Mouse (Mus musculus) heart, postnatal 0 days (tissue): Measurements from ENCODE around the gene Spock1. TPM values are rescaled to one million over a fixed set of nuclear protein-coding genes. Genes with fewer than 3 reads are reported as not detected.

Experiments used
- ATAC-seq: fragments of 200-750 bp; cut with Nextera tagmentation; 2 replicates; pipeline ENCODE4 v1.8.0; 2017; ENCODE audit warnings: low read depth, moderate number of reproducible peaks, moderate library complexity; ENCODE audit not compliant: insufficient read depth
- DNase-seq: peaks from one replicate; pipeline ENCODE4 v3.0.0-alpha.2; 2016; ENCODE audit warnings: low spot score
- H3K27ac ChIP-seq: fragments of 300-500 bp; sonication (generic); 2 replicates; pipeline ENCODE4 v1.5.1; 2014; ENCODE audit warnings: low read depth, mild to moderate bottlenecking
- H3K27me3 ChIP-seq: fragments of 300-500 bp; sonication (generic); 2 replicates; pipeline ENCODE4 v1.6.1; 2014; ENCODE audit warnings: low read length, mixed read lengths; ENCODE audit not compliant: control insufficient read depth, insufficient read depth
- H3K36me3 ChIP-seq: fragments of 300-500 bp; sonication (generic); replicated peaks from 2 replicates; pipeline ENCODE4 v1.6.1; 2014; ENCODE audit warnings: low read length, mixed read lengths; ENCODE audit not compliant: control insufficient read depth, insufficient read depth
- H3K4me1 ChIP-seq: fragments of 300-500 bp; sonication (generic); 2 replicates; pipeline ENCODE4 v1.6.1; 2014; ENCODE audit warnings: antibody characterized with exemption; ENCODE audit not compliant: control insufficient read depth, insufficient read depth
- H3K4me2 ChIP-seq: fragments of 300-500 bp; sonication (generic); 2 replicates; pipeline ENCODE4 v1.6.1; 2014; ENCODE audit warnings: low read depth, mild to moderate bottlenecking, low read length, moderate library complexity
- H3K4me3 ChIP-seq: fragments of 300-500 bp; sonication (generic); 2 replicates; pipeline ENCODE4 v1.5.1; 2014; ENCODE audit warnings: low read depth, low read length
- H3K9ac ChIP-seq: fragments of 300-500 bp; sonication (generic); replicated peaks from 2 replicates; pipeline ENCODE4 v1.6.1; 2014; ENCODE audit warnings: low read depth, low read length, mixed read lengths
- H3K9me3 ChIP-seq: fragments of 300-500 bp; sonication (generic); replicated peaks from 2 replicates; pipeline ENCODE4 v1.6.1; 2016; ENCODE audit warnings: low read length; ENCODE audit not compliant: control insufficient read depth
- CTCF ChIP-seq: IDR thresholded peaks from 2 replicates; pipeline ENCODE4 v1.5.1; 2016; ENCODE audit warnings: antibody characterized with exemption, control low read depth, low read depth
- EP300 ChIP-seq: IDR thresholded peaks from 2 replicates; pipeline ENCODE4 v1.6.1; 2016; ENCODE audit warnings: antibody characterized with exemption, low read depth
- WGBS: fragments of 180-500 bp; shearing (Covaris S2); extraction: QIAGEN DNeasy Blood & Tissue Kit; methylation state at CpG from one replicate; pipeline ENCODE4 v1.1.7; 2014; 5-methylcytosine and 5-hydroxymethylcytosine counted together
- polyA plus RNA-seq: library from polyadenylated mRNA; unstranded; fragments of >200 nt; fragmentation: Nextera tagmentation; extraction: Ambion mirVana; gene quantifications from 2 replicates; pipeline ENCODE4 v1.2.1, GENCODE M21; 2015
- total RNA-seq: library from RNA; depleted of rRNA; stranded (reverse); fragments of >200 nt; gene quantifications from 2 replicates; pipeline ENCODE4 v1.2.3, GENCODE M21; 2014; ENCODE audit warnings: low replicate concordance

Spock1 gene
- total and polyA plus RNA-seq, 2 experiments from 2014 or later: 0.20 to 0.23 TPM

DNA sequence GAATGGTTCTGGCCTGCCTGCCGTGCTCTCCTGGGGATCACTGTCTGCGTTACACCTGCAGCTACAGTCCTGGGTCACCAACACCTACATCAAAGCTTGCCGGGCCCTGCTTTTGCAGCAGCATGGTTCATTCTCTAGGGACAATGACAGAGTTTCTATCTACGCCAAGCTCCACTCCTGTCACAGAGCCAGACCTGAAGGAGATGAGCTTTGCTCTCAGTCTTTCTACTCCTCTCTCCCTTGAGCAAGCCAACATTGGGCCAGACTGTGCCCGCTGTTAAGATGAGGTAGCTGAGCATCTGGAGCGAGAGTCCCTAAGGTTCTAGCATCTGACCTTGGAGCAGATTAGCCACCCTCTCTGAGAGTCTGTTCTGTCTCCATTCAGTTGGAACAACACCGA is 95.5 kb downstream of the Spock1 start:
- no peak for DNase-seq
- H3K4me2 ChIP-seq: no peak overlapping the region
- TF ChIP-seq EP300 (no peak), CTCF (no peak)
- 0 out of 2 replicates have a peak, but pooled peaks cover 7% of the 10 kb centered on the region for H3K9me3 ChIP-seq
- H3K27ac ChIP-seq: no peak overlapping the region
- no peak for ATAC-seq
- no peaks in the 10 kb centered on the region for H3K36me3 ChIP-seq
- no peak overlapping the region for H3K9ac ChIP-seq
- no peaks in the 10 kb centered on the region for H3K27me3 ChIP-seq
- no peaks in the 10 kb centered on the region for H3K4me1 ChIP-seq
- WGBS: 85% methylated on average over 7 of the region's 7 CpGs
- H3K4me3 ChIP-seq: no peak overlapping the region

DNA sequence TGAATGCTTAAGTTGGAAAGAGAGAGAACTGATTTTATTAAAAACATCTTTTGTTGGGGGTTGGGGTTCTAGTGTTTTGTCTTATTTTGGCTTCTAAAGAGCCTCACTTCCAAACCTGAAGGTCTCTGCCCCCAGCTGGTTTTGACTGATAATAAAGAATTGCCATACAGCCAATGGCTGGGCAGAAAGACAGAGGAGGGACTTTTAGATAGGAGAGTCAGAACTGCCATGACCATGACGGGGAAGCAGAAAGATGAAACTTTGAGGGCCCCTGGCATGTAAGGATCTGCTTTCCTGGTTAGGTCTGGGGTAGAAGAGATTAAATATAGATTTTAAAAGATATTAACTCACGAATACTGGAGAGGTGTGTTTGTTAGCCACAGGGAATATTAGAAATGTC is 96.9 kb downstream of the Spock1 start:
- no peaks in the 10 kb centered on the region for H3K9me3 ChIP-seq
- H3K27ac ChIP-seq: no peak overlapping the region
- H3K4me3 ChIP-seq: no peak overlapping the region
- 56% methylated on average over 2 of the region's 2 CpGs for WGBS
- H3K36me3 ChIP-seq: no peaks in the 10 kb centered on the region
- ATAC-seq (no peak), DNase-seq (no peak)
- no peaks in the 10 kb centered on the region for H3K4me1 ChIP-seq
- no peak overlapping the region for H3K9ac ChIP-seq
- TF ChIP-seq CTCF (no peak), EP300 (no peak)
- no peak overlapping the region for H3K4me2 ChIP-seq
- no peaks in the 10 kb centered on the region for H3K27me3 ChIP-seq

GRCm38 (mm10) chr13:57810816-57811215 is 97.3 kb downstream of the Spock1 start:
- WGBS: 34% methylated on average over 2 of the region's 2 CpGs
- H3K4me2 ChIP-seq: no peak overlapping the region
- DNase-seq: no peak
- H3K9ac ChIP-seq: no peak overlapping the region
- no peaks in the 10 kb centered on the region for H3K4me1 ChIP-seq
- H3K27ac ChIP-seq: no peak overlapping the region
- ATAC-seq: no peak
- H3K36me3 ChIP-seq: no peaks in the 10 kb centered on the region
- no peaks in the 10 kb centered on the region for H3K27me3 ChIP-seq
- H3K4me3 ChIP-seq: no peak overlapping the region
- no peak for TF ChIP-seq EP300
- TF ChIP-seq CTCF: no peak
- H3K9me3 ChIP-seq: no peaks in the 10 kb centered on the region

DNA sequence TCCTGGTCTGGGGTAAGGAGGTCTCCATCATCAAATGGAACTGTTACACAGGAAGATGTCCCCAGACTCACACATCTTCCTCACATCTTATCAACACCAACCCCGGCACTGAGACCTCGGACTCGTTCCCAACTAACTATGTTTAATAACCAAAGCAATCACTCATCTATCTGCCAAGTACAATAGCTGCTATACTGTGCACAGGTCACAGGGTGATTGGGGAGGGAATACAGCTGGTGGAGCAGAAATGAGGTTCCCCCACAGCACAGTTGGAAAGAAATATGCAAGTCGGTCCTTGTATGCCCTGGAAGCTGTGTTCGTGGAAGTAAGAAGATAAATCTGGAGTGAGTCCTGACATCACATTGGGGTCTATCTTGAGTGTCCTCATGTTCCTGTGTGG is 98.0 kb downstream of the Spock1 start:
- TF ChIP-seq EP300: no peak
- TF ChIP-seq CTCF: no peak
- DNase-seq (no peak), ATAC-seq (no peak)
- Histone ChIP-seq H3K27me3 (no peaks in the 10 kb centered on the region), H3K27ac (no peak overlapping the region), H3K9me3 (no peaks in the 10 kb centered on the region), H3K4me3 (no peak overlapping the region), H3K36me3 (no peaks in the 10 kb centered on the region), H3K9ac (no peak overlapping the region), H3K4me2 (no peak overlapping the region), H3K4me1 (no peaks in the 10 kb centered on the region)
- WGBS: 65% methylated on average over 5 of the region's 5 CpGs

- H3K9ac ChIP-seq: no peak overlapping the region
- H3K4me1 ChIP-seq: no peaks in the 10 kb centered on the region
- no peak overlapping the region for H3K27ac ChIP-seq
- no peaks in the 10 kb centered on the region for H3K27me3 ChIP-seq
- no peak overlapping the region for H3K4me3 ChIP-seq
- WGBS: 79% methylated on average over 11 of the region's 11 CpGs
- H3K9me3 ChIP-seq: no peaks in the 10 kb centered on the region
- ATAC-seq (no peak), DNase-seq (no peak)
- H3K36me3 ChIP-seq: no peaks in the 10 kb centered on the region
- no peak for TF ChIP-seq EP300
- no peak for TF ChIP-seq CTCF
- H3K4me2 ChIP-seq: no peak overlapping the region
Observed at GRCm38 (mm10) chr13:57809603-57810002, 98.5 kb downstream of the Spock1 start.

DNA sequence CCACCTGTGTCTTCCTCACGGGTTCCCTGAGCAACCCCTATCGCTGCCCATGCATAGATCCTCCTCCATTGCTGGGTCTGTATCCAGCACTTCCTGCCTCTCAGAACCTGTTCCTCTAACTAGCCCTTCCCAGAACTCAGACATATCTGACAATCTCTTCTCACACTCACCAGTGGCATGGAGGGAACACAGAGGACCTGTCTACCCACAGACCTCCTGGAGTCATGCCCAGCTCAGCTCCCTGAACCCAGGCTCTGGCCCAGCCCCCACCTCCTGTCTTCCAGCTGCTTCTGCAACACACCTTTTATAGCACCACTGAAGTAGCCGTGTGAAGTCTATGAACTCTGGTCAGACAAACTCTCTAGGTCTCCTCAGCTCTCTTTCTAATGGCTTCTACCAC is 101.3 kb downstream of the Spock1 start:
- no peak overlapping the region for H3K27ac ChIP-seq
- 66% methylated on average over 3 of the region's 3 CpGs for WGBS
- H3K4me1 ChIP-seq: no peaks in the 10 kb centered on the region
- peak; percentile 24; the same call in 1 of the 2 replicates for ATAC-seq
- no peak for DNase-seq
- H3K4me3 ChIP-seq: no peak overlapping the region
- H3K36me3 ChIP-seq: no peaks in the 10 kb centered on the region
- no peaks in the 10 kb centered on the region for H3K27me3 ChIP-seq
- H3K9me3 ChIP-seq: no peaks in the 10 kb centered on the region
- H3K4me2 ChIP-seq: no peak overlapping the region
- no peak for TF ChIP-seq EP300
- TF ChIP-seq CTCF: no peak
- H3K9ac ChIP-seq: no peak overlapping the region
